Mouse (Mus musculus) liver, embryonic 14.5 days (tissue): ENCODE data around the gene Misp.

Source experiments
- CTCF ChIP-seq: IDR thresholded peaks from 2 replicates; pipeline ENCODE4 v1.5.1; 2016; ENCODE audit warnings: antibody characterized with exemption, low read depth, control low read depth
- EP300 ChIP-seq: IDR thresholded peaks from 2 replicates; pipeline ENCODE4 v1.6.1; 2016; ENCODE audit warnings: antibody characterized with exemption, low read depth

- TF ChIP-seq CTCF (no peak), EP300 (no peak)
Measured at GRCm38 (mm10) chr10:79797326-79797725, 23.5 kb upstream of the Misp start.
